Mouse (Mus musculus) cerebellum, adult 2 months (tissue): ENCODE measurements around the gene Vegfb.

Experiments
- CTCF ChIP-seq: fragments of 200-500 bp; IDR thresholded peaks from 2 replicates; pipeline ENCODE4 v1.5.1; 2011; ENCODE audit warnings: low read depth, mild to moderate bottlenecking, control low read depth, low read length, moderate library complexity, borderline replicate concordance; ENCODE audit not compliant: insufficient read depth
- POLR2A ChIP-seq: fragments of 200-500 bp; IDR thresholded peaks from 2 replicates; pipeline ENCODE4 v1.6.1; 2011; ENCODE audit warnings: low read length, control low read depth, borderline replicate concordance; ENCODE audit not compliant: insufficient read depth

- no peak for TF ChIP-seq CTCF
- no peak for TF ChIP-seq POLR2A
Measured at GRCm38 (mm10) chr19:7018546-7018945, 31.1 kb upstream of the Vegfb start.
